Mouse (Mus musculus) ES-Bruce4 (cell line): ENCODE measurements around the gene Zfp628. TPM values are rescaled to one million over a fixed set of nuclear protein-coding genes. Genes with fewer than 3 reads are reported as not detected.

Source experiments
- H3K27ac ChIP-seq: 2 replicates; pipeline ENCODE4 v1.5.1; 2012; ENCODE audit warnings: low read length, inconsistent platforms; ENCODE audit not compliant: insufficient read depth
- H3K27me3 ChIP-seq: 2 replicates; pipeline ENCODE4 v1.6.1; 2012; ENCODE audit warnings: mild to moderate bottlenecking, low read length, inconsistent platforms; ENCODE audit not compliant: control insufficient read depth, poor library complexity, insufficient read depth, severe bottlenecking
- H3K36me3 ChIP-seq: 2 replicates; pipeline ENCODE4 v1.6.1; 2012; ENCODE audit warnings: inconsistent platforms, mild to moderate bottlenecking, low read length, moderate library complexity; ENCODE audit not compliant: control insufficient read depth, poor library complexity, insufficient read depth, severe bottlenecking
- H3K4me1 ChIP-seq: one replicate; pipeline ENCODE4 v1.8.1; 2011; ENCODE audit warnings: low read length; ENCODE audit not compliant: control insufficient read depth, insufficient read depth
- H3K4me3 ChIP-seq: 2 replicates; pipeline ENCODE4 v1.5.1; 2011; ENCODE audit warnings: low read depth, mild to moderate bottlenecking, low read length
- H3K9ac ChIP-seq: 2 replicates; pipeline ENCODE4 v1.6.1; 2012; ENCODE audit warnings: low read depth, mild to moderate bottlenecking, inconsistent platforms; ENCODE audit not compliant: poor library complexity, severe bottlenecking
- H3K9me3 ChIP-seq: replicated peaks from 2 replicates; pipeline ENCODE4 v1.6.1; 2012; ENCODE audit warnings: mild to moderate bottlenecking, low read length, inconsistent platforms; ENCODE audit not compliant: control insufficient read depth, poor library complexity, insufficient read depth, severe bottlenecking
- CTCF ChIP-seq: IDR thresholded peaks from one replicate; pipeline ENCODE4 v1.8.1; 2011; ENCODE audit warnings: low read depth, low read length
- EP300 ChIP-seq: IDR thresholded peaks from 2 replicates; pipeline ENCODE4 v1.6.1; 2011; ENCODE audit warnings: low read depth, low read length; ENCODE audit not compliant: insufficient read depth
- POLR2A ChIP-seq: IDR thresholded peaks from one replicate; pipeline ENCODE4 v1.8.1; 2011; ENCODE audit warnings: low read length; ENCODE audit not compliant: insufficient read depth
- polyA plus RNA-seq: library from polyadenylated mRNA; stranded (reverse); fragments of >200 nt; gene quantifications from 2 replicates; pipeline ENCODE4 v1.2.4, GENCODE M21; 2011; ENCODE audit warnings: low read depth; ENCODE audit not compliant: missing spikeins, insufficient read depth, insufficient read length

Zfp628 gene
- polyA plus RNA-seq, 1 experiment: 5.0 TPM

GRCm38 (mm10) chr7:4899649-4900522 is 15.1 kb upstream of the Zfp628 start:
- H3K27ac ChIP-seq: peak overlapping the region; percentile 49; the same call in 1 of the 2 replicates
- H3K4me1 ChIP-seq: peaks cover 5% of the 10 kb centered on the region
- peak overlapping the region; percentile 14; the same call in 1 of the 2 replicates for H3K4me3 ChIP-seq
- TF ChIP-seq POLR2A (no peak), EP300 (no peak), CTCF (no peak)
- H3K9me3 ChIP-seq: no peaks in the 10 kb centered on the region
- H3K9ac ChIP-seq: peak overlapping the region; percentile 40
- no peaks in the 10 kb centered on the region for H3K27me3 ChIP-seq
- no peaks in the 10 kb centered on the region for H3K36me3 ChIP-seq

- Histone ChIP-seq H3K9ac (peak overlapping the region; percentile 37; the same call in 1 of the 2 replicates), H3K4me3 (no peak overlapping the region)
These were observed 14.5 kb upstream of the Zfp628 start for GRCm38 (mm10) chr7:4900523-4900851.

GRCm38 (mm10) chr7:4901171-4901570 is 13.8 kb upstream of the Zfp628 start:
- Histone ChIP-seq H3K9ac (no peak overlapping the region), H3K36me3 (no peaks in the 10 kb centered on the region; the same call in 1 of the 2 replicates), H3K9me3 (no peaks in the 10 kb centered on the region), H3K27ac (0 out of 2 replicates have a peak overlapping the region, but pooled peaks have one; percentile 6), H3K4me3 (no peak overlapping the region), H3K27me3 (no peaks in the 10 kb centered on the region), H3K4me1 (peaks cover 1% of the 10 kb centered on the region)
- TF ChIP-seq CTCF (peak; percentile 87), POLR2A (no peak)

More at GRCm38 (mm10) chr7:4900523-4900851, 14.5 kb upstream of the Zfp628 start:
- peaks cover 5% of the 10 kb centered on the region for H3K4me1 ChIP-seq
- H3K9me3 ChIP-seq: no peaks in the 10 kb centered on the region
- no peaks in the 10 kb centered on the region for H3K27me3 ChIP-seq
- H3K36me3 ChIP-seq: no peaks in the 10 kb centered on the region
- H3K27ac ChIP-seq: peak overlapping the region; percentile 49; the same call in 1 of the 2 replicates
- no peak for TF ChIP-seq POLR2A
- TF ChIP-seq CTCF: no peak
- no peak for TF ChIP-seq EP300

- H3K27me3 ChIP-seq: no peaks in the 10 kb centered on the region
- peaks cover 1% of the 10 kb centered on the region for H3K4me1 ChIP-seq
- no peak for TF ChIP-seq POLR2A
- TF ChIP-seq EP300: peak; percentile 54; the same call in 1 of the 2 replicates
- H3K9ac ChIP-seq: no peak overlapping the region
- H3K4me3 ChIP-seq: no peak overlapping the region
- H3K27ac ChIP-seq: no peak overlapping the region
- H3K9me3 ChIP-seq: no peaks in the 10 kb centered on the region
- H3K36me3 ChIP-seq: no peaks in the 10 kb centered on the region; the same call in 1 of the 2 replicates
These were observed 12.6 kb upstream of the Zfp628 start for GRCm38 (mm10) chr7:4902404-4902803.

- Histone ChIP-seq H3K4me3 (no peak within 1 kb of the TSS), H3K9me3 (no peaks in the 10 kb centered on the region), H3K4me1 (peaks cover 3% of the 10 kb centered on the region), H3K36me3 (peaks cover 8% of the 10 kb centered on the region), H3K27me3 (no peaks in the 10 kb centered on the region), H3K9ac (no peak within 1 kb of the TSS), H3K27ac (no peak within 1 kb of the TSS)
- TF ChIP-seq EP300 (no peak), POLR2A (no peak), CTCF (no peak)
These were observed 8.5 kb upstream of the Zfp628 start, which contains the start of gene Gm36210 for GRCm38 (mm10) chr7:4906466-4906950. TSS of gene Gm36210 (minus strand) at chr7:4906516.

GRCm38 (mm10) chr7:4911561-4911960 is 3.5 kb upstream of the Zfp628 start:
- Histone ChIP-seq H3K36me3 (peaks cover 8% of the 10 kb centered on the region), H3K4me1 (peaks cover 3% of the 10 kb centered on the region), H3K27me3 (no peaks in the 10 kb centered on the region), H3K27ac (no peak overlapping the region), H3K9ac (peak overlapping the region; percentile 84), H3K9me3 (no peaks in the 10 kb centered on the region), H3K4me3 (peak overlapping the region; percentile 100)
- TF ChIP-seq POLR2A: no peak
- peak; percentile 68 for TF ChIP-seq CTCF
